Mouse (Mus musculus) testis, adult 2 months (tissue): ENCODE data around the gene Gm10639.
"Not testable (repeated sequence)": the region's sequence is repeated elsewhere in the genome, so short reads cannot be mapped to it uniquely, and the experiment has no call there.

Experiments
- CTCF ChIP-seq: fragments of 200-500 bp; IDR thresholded peaks from 2 replicates; pipeline ENCODE4 v1.5.1; 2012; ENCODE audit warnings: low read depth, mild to moderate bottlenecking, inconsistent platforms, low read length, moderate library complexity; ENCODE audit not compliant: control insufficient read depth, insufficient read depth, insufficient replicate concordance
- POLR2A ChIP-seq: fragments of 200-500 bp; IDR thresholded peaks from 2 replicates; pipeline ENCODE4 v1.6.1; 2012; ENCODE audit warnings: low read depth, mild to moderate bottlenecking, inconsistent platforms, low read length, moderate library complexity; ENCODE audit not compliant: control insufficient read depth

- TF ChIP-seq CTCF, POLR2A: not testable (repeated sequence)
Observed at GRCm38 (mm10) chr9:78293683-78294082, 4.0 kb downstream of the Gm10639 start.
